Mouse (Mus musculus) heart, embryonic 10.5 days (tissue): ENCODE measurements around the gene Zfp273. TPM values are rescaled to one million over a fixed set of nuclear protein-coding genes. Genes with fewer than 3 reads are reported as not detected.
A peak's percentile ranks its signal among the peaks of the same experiment; 100 is the strongest.
"Not testable (repeated sequence)": the region's sequence is repeated elsewhere in the genome, so short reads cannot be mapped to it uniquely, and the experiment has no call there.

ENCODE experiments used
- DNase-seq: peaks from one replicate; pipeline ENCODE4 v3.0.0-alpha.2; 2017; ENCODE audit warnings: low spot score
- H3K27ac ChIP-seq: fragments of 300-500 bp; sonication (generic); 2 replicates; pipeline ENCODE4 v1.5.1; 2016; ENCODE audit warnings: mild to moderate bottlenecking
- H3K27me3 ChIP-seq: fragments of 300-500 bp; sonication (generic); 2 replicates; pipeline ENCODE4 v1.6.1; 2016; ENCODE audit warnings: mild to moderate bottlenecking; ENCODE audit not compliant: poor library complexity, insufficient read depth, severe bottlenecking
- H3K36me3 ChIP-seq: fragments of 300-500 bp; sonication (generic); 2 replicates; pipeline ENCODE4 v1.6.1; 2016; ENCODE audit warnings: mild to moderate bottlenecking, moderate library complexity
- H3K4me1 ChIP-seq: fragments of 300-500 bp; sonication (generic); 2 replicates; pipeline ENCODE4 v1.6.1; 2016; ENCODE audit warnings: mild to moderate bottlenecking
- H3K4me3 ChIP-seq: fragments of 300-500 bp; sonication (generic); 2 replicates; pipeline ENCODE4 v1.5.1; 2016; ENCODE audit warnings: mild to moderate bottlenecking, moderate library complexity
- H3K9me3 ChIP-seq: fragments of 300-500 bp; sonication (generic); 2 replicates; pipeline ENCODE4 v1.6.1; 2016; ENCODE audit warnings: mild to moderate bottlenecking, moderate library complexity
- WGBS: fragments of 180-500 bp; shearing (Covaris S2); methylation state at CpG from one replicate; pipeline ENCODE4 v1.1.7; 2016; 5-methylcytosine and 5-hydroxymethylcytosine counted together
- polyA plus RNA-seq: library from polyadenylated mRNA; unstranded; fragments of >200 nt; fragmentation: Nextera tagmentation; extraction: Ambion mirVana; gene quantifications from 2 replicates; pipeline ENCODE4 v1.2.1, GENCODE M21; 2016

Zfp273 gene
- 4.3 and 5.6 TPM in 2 replicates for polyA plus RNA-seq

DNA sequence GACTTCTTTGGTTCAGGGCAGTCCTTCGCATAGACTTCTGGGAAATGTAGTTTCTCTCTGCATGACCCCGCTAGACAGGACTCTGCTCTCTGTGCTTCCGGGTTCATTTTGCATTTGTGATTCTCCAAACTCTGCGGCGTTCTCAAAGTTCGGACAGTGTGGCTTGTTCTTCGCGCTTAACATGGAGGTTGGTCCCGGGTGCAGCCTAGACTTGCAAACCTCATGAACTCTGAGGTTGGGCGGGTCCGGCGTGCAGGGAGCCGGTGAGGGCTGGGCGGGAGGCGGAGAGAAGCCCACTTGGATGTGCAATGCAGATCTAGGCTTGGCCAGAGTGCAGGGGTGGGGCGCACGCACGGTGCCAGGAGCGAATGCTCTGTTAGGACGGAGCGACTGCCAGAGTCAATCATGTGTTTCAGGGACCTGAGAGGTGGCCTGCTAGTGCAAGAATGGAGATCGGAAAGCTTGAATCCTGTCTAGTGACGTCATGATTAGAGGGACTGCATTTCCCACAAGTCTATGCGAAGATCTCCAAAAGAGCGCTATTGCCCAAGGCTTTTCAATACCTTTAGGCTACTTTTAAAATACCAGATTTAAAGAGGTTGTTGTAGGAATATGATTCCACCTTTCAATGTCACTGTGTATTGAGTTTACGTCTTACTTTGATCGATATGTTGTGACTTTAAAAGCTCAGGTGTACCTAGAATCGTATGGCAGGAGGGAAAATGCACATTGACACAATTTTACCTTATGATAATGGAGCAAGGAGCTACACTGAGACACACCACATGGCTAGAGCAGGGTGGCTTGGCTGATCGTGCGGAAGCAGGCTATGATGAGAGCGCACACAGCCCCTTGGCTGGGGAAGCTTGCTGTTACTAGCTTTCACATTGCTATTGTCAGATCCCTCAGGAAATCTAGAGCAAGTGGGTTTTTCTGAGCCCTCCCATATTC, at the start of gene Zfp273:
Gene Zfp273 (plus strand): TSS at position 31 of the 951 bp plus-strand sequence.
- Histone ChIP-seq H3K27me3 (no peaks in the 10 kb centered on the region), H3K4me3 (peak within 1 kb of the TSS; percentile 71), H3K36me3 (peaks cover 11% of the 10 kb centered on the region), H3K27ac (peak within 1 kb of the TSS; percentile 86), H3K4me1 (no peaks in the 10 kb centered on the region), H3K9me3 (no peaks in the 10 kb centered on the region)
- WGBS, result 5% methylated on average over 31 of the region's 31 CpGs
- DNase-seq, result peak; percentile 92

DNA sequence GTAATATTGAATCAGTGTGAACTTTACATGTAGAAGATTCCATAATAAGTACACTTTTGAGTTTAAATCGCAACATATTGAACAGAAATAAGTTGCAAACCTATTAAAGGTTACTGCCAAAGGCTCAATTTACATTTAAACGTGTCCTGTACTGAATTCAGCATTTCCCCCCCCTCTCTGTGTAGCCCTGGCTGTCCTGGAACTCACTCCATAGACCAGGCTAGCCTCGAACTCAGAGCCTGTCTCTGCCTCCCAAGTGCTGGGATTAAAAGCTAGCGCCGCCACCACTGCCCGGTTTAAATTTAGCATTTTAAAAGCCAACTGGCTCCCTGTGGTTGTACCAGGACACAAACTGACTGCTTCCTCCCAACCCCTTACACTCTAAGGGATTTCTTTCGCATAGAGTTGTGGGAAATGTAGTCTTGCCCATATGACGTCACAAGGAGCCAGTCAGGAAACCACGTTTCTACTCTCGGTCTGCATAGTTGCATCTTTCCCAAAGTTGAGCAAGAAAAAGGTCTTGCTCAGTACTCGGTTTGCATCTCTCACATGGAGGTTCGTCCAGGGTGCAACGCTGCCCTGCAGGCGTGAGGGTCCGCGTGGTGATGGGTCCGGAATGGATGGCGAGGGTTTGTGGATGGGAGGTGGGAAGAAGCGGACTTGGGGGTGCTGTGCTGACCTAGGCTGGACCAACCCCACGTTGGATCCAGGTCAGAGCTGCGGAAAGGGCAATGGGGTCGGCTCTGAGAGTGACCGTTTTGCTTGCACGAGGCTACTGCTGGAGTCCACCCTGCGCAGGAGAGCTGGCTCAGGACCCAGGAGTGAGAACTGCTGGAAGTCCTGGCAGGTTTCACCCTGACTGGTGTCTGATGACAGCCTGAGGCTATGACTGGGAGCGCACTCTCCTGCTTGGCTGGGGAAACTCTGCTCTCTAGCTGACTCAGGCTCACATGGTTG, 34.0 kb upstream of the Zfp273 start, which contains the start of gene Zfp493:
Gene Zfp493 (plus strand): TSS at position 429 of the 957 bp plus-strand sequence.
- peak within 1 kb of the TSS; percentile 89 for H3K27ac ChIP-seq
- peak within 1 kb of the TSS; percentile 75 for H3K4me3 ChIP-seq
- DNase-seq, result peak; percentile 86
- H3K27me3 ChIP-seq, result no peaks in the 10 kb centered on the region
- H3K9me3 ChIP-seq, result no peaks in the 10 kb centered on the region
- 7% methylated on average over 26 of the region's 26 CpGs for WGBS
- H3K36me3 ChIP-seq, result peaks cover 10% of the 10 kb centered on the region; the same call in 1 of the 2 replicates
- H3K4me1 ChIP-seq, result peaks cover 4% of the 10 kb centered on the region; the same call in 1 of the 2 replicates

GRCm38 (mm10) chr13:67791921-67792455, 21.6 kb upstream of the Zfp273 start:
- WGBS, result 88% methylated on average over 10 of the region's 10 CpGs
- H3K9me3 ChIP-seq, result no peaks in the 10 kb centered on the region
- H3K27me3 ChIP-seq, result no peaks in the 10 kb centered on the region
- H3K4me3 ChIP-seq, result no peak overlapping the region
- no peaks in the 10 kb centered on the region for H3K4me1 ChIP-seq
- peaks cover 11% of the 10 kb centered on the region for H3K36me3 ChIP-seq
- no peak for DNase-seq
- no peak overlapping the region for H3K27ac ChIP-seq

GRCm38 (mm10) chr13:67798618-67799017, 14.9 kb upstream of the Zfp273 start:
- Histone ChIP-seq H3K4me1 (no peaks in the 10 kb centered on the region), H3K27me3 (no peaks in the 10 kb centered on the region), H3K4me3 (no peak overlapping the region), H3K9me3 (no peaks in the 10 kb centered on the region), H3K27ac (no peak overlapping the region), H3K36me3 (no peaks in the 10 kb centered on the region)
- DNase-seq, result no peak
- 85% methylated on average over 3 of the region's 3 CpGs for WGBS

GRCm38 (mm10) chr13:67799151-67799550, 14.4 kb upstream of the Zfp273 start:
- H3K4me1 ChIP-seq, H3K27ac ChIP-seq, H3K36me3 ChIP-seq, H3K27me3 ChIP-seq, H3K4me3 ChIP-seq, H3K9me3 ChIP-seq, DNase-seq: not testable (repeated sequence)
- 83% methylated on average over 3 of the region's 3 CpGs for WGBS

GRCm38 (mm10) chr13:67811651-67812210, 1.8 kb upstream of the Zfp273 start:
- H3K27ac ChIP-seq, result no peak overlapping the region
- H3K9me3 ChIP-seq, result no peaks in the 10 kb centered on the region
- H3K4me1 ChIP-seq, result no peaks in the 10 kb centered on the region
- WGBS, result 56% methylated on average over 1 of the region's 1 CpGs
- DNase-seq, result no peak
- H3K4me3 ChIP-seq, result no peak overlapping the region
- H3K27me3 ChIP-seq, result no peaks in the 10 kb centered on the region
- H3K36me3 ChIP-seq, result 0 out of 2 replicates have a peak, but pooled peaks cover 3% of the 10 kb centered on the region

- peaks cover 6% of the 10 kb centered on the region; the same call in 1 of the 2 replicates for H3K36me3 ChIP-seq
- H3K27ac ChIP-seq, result no peak overlapping the region
- DNase-seq, result no peak
- 73% methylated on average over 8 of the region's 8 CpGs for WGBS
- no peaks in the 10 kb centered on the region for H3K9me3 ChIP-seq
- peak overlapping the region; percentile 71 for H3K4me3 ChIP-seq
- no peaks in the 10 kb centered on the region for H3K27me3 ChIP-seq
- no peaks in the 10 kb centered on the region for H3K4me1 ChIP-seq
Measured at GRCm38 (mm10) chr13:67812961-67813709, 405 bp upstream of the Zfp273 start.

DNA sequence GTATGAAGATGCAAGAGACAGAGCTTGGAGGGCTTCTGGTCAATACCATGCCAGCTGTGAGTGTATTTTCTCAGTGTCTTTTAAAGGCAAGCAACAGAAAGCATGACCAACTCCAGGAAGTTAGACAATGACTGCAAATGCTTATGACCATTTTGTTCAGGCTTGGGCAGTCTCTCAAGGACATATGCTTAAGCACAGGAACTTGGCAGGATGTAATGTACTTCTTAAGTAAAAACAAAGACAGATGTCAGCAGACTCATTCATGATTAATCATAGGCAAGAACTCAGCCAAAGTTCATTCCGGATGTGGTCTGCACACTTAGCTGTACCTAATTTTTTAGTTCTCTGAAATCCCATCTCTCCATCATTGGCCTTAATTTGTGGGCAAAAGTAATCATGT, 5.1 kb downstream of the Zfp273 start:
- 91% methylated on average over 1 of the region's 1 CpGs for WGBS

GRCm38 (mm10) chr13:67830911-67831336, 17.4 kb downstream of the Zfp273 start, which contains the start of gene Gm10037:
TSS of gene Gm10037 (plus strand) at chr13:67831106.
- H3K27ac ChIP-seq, result peak within 1 kb of the TSS; percentile 88
- no peaks in the 10 kb centered on the region for H3K4me1 ChIP-seq
- peak; percentile 77 for DNase-seq
- no peaks in the 10 kb centered on the region for H3K27me3 ChIP-seq
- WGBS, result 3% methylated on average over 14 of the region's 14 CpGs
- peaks cover 13% of the 10 kb centered on the region for H3K36me3 ChIP-seq
- peaks cover 3% of the 10 kb centered on the region; the same call in 1 of the 2 replicates for H3K9me3 ChIP-seq
- H3K4me3 ChIP-seq, result peak within 1 kb of the TSS; percentile 70

More for the DNA sequence above, 5.1 kb downstream of the Zfp273 start:
- Histone ChIP-seq H3K4me3 (no peak overlapping the region), H3K4me1 (no peaks in the 10 kb centered on the region), H3K36me3 (peaks cover 28% of the 10 kb centered on the region), H3K27ac (no peak overlapping the region), H3K9me3 (no peaks in the 10 kb centered on the region), H3K27me3 (no peaks in the 10 kb centered on the region)
- DNase-seq, result no peak

DNA sequence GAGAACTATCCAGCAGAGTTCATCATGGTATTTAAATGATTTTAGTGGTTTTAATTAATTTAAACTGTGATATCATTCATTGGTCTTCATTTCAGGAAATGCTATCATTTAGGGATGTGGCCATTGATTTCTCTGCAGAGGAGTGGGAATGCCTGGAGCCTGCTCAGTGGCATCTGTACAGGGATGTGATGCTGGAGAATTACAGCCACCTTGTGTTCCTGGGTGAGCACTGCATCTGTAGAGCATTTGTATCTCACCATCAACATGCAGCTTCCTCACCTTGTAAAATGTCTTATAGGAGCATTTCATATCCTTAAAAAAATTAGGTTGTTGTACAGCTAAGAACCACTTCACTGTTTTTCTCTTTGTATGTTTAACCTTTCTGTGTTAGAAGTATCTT, 19.6 kb downstream of the Zfp273 start:
- H3K36me3 ChIP-seq, H3K4me1 ChIP-seq, H3K27me3 ChIP-seq, H3K27ac ChIP-seq, H3K4me3 ChIP-seq, H3K9me3 ChIP-seq, DNase-seq: not testable (repeated sequence)

DNA sequence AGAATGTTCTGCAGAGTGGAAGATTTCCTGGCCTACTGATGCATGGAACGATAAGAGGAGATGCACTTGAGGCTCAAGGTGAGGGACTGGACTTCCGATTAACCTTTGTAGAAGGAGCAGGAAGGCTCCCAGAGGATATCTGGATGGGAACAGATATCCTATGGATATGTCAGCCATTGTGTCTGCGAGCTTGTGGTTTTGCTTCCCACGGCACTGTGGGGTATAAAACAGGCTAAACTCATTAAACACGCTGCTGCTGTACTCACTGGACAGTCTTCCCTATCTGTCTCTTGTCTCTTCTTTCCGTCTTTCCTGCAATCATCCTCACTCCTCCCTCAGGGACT, 30.2 kb downstream of the Zfp273 start:
- Histone ChIP-seq H3K27me3 (no peaks in the 10 kb centered on the region), H3K9me3 (no peaks in the 10 kb centered on the region), H3K27ac (0 out of 2 replicates have a peak overlapping the region, but pooled peaks have one; percentile 10), H3K4me1 (no peaks in the 10 kb centered on the region), H3K36me3 (no peaks in the 10 kb centered on the region), H3K4me3 (peak overlapping the region; percentile 59)
- no peak for DNase-seq
- WGBS, result 38% methylated on average over 6 of the region's 6 CpGs
